Mouse (Mus musculus) stomach, postnatal 0 days (tissue): Measurements from ENCODE around the gene Tenm4.

Experiments
- CTCF ChIP-seq: IDR thresholded peaks from 2 replicates; pipeline ENCODE4 v1.5.1; 2016; ENCODE audit warnings: antibody characterized with exemption, low read depth, mild to moderate bottlenecking, moderate library complexity
- EP300 ChIP-seq: optimal IDR thresholded peaks from 2 replicates; pipeline ENCODE3; 2016; ENCODE audit warnings: antibody characterized with exemption

DNA sequence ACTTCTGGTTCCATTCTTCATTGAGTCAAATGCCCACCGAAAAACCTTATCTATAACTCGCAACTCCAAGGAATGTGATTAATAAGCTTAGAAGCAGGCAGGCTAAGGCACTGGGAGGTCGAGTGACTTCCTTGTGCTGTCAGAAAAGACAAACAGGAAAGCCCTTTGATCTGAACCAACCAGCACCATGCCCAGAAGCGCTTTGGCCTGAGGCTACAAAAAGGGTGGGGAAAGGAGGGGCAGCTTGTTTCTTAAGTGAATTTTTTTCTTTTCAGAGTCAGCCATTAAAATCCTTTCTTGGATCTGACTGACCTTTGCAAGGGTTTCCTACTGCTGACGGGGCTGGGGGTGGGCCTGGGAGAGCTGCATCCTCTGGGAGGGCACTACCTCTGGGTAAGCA, 731.1 kb downstream of the Tenm4 start:
- TF ChIP-seq CTCF (no peak), EP300 (no peak)
